Mouse (Mus musculus) MEL (cell line): Measurements from ENCODE around the gene Plekhg3.

Experiments
- CHD2 ChIP-seq: IDR thresholded peaks from 2 replicates; pipeline ENCODE4 v1.6.1; 2011; ENCODE audit warnings: low read length, improper control_type of control experiment
- CTCF ChIP-seq, 3 experiments: IDR thresholded peaks in 2 of 3; conservative IDR thresholded peaks in 1 of 3; 2 replicates each; pipeline ENCODE4 v1.5.1; 2011 to 2012; ENCODE audit warnings: low read length in 3 of 3, low read depth in 2 of 3, mild to moderate bottlenecking in 2 of 3, improper control_type of control experiment in 1 of 3, inconsistent platforms in 1 of 3, mixed read lengths in 1 of 3, moderate library complexity in 1 of 3; ENCODE audit not compliant: control insufficient read depth in 1 of 3, insufficient read depth in 1 of 3, poor library complexity in 1 of 3, severe bottlenecking in 1 of 3
- GATA1 ChIP-seq: IDR thresholded peaks from 2 replicates; pipeline ENCODE4 v1.6.1; 2011; ENCODE audit warnings: low read depth, low read length, improper control_type of control experiment
- MEF2A ChIP-seq: IDR thresholded peaks from 2 replicates; pipeline ENCODE4 v1.6.1; 2014; ENCODE audit warnings: low read depth, mild to moderate bottlenecking, inconsistent platforms, low read length, improper control_type of control experiment; ENCODE audit not compliant: poor library complexity, insufficient replicate concordance, severe bottlenecking; ENCODE audit errors: extremely low read depth
- MYB ChIP-seq: IDR thresholded peaks from 2 replicates; pipeline ENCODE4 v1.6.1; 2011; ENCODE audit warnings: mild to moderate bottlenecking, low read depth, low read length, improper control_type of control experiment
- MYC ChIP-seq: IDR thresholded peaks from 2 replicates; pipeline ENCODE4 v1.6.1; 2011; ENCODE audit warnings: low read depth, mild to moderate bottlenecking, low read length, improper control_type of control experiment, moderate library complexity
- POLR2A ChIP-seq, 2 experiments: IDR thresholded peaks; 2 replicates each; pipeline ENCODE4 v1.6.1; 2011 to 2012; ENCODE audit warnings: low read length in 2 of 2, mild to moderate bottlenecking in 2 of 2, control low read depth in 1 of 2, improper control_type of control experiment in 1 of 2, low read depth in 1 of 2, moderate library complexity in 1 of 2; ENCODE audit not compliant: control insufficient read depth in 1 of 2, insufficient read depth in 1 of 2, poor library complexity in 1 of 2
- SIN3A ChIP-seq: IDR thresholded peaks from 2 replicates; pipeline ENCODE4 v1.6.1; 2012; ENCODE audit warnings: low read length, improper control_type of control experiment, inconsistent platforms
- USF1 ChIP-seq: IDR thresholded peaks from 2 replicates; pipeline ENCODE4 v1.6.1; 2014; ENCODE audit warnings: low read depth, mild to moderate bottlenecking, inconsistent platforms, low read length, improper control_type of control experiment, moderate library complexity

- no peak for TF ChIP-seq SIN3A
- TF ChIP-seq MEF2A, result no peak
- TF ChIP-seq GATA1, result no peak
- no peak for TF ChIP-seq CHD2
- TF ChIP-seq MYC, result no peak
- no peak for TF ChIP-seq POLR2A (IDR thresholded peaks at IDR 0.05; ENCODE audit: control insufficient read depth in 1 of 2, insufficient read depth in 1 of 2, low read depth in 1 of 2, low read length in 2 of 2, poor library complexity in 1 of 2)
- TF ChIP-seq CTCF (IDR thresholded peaks at IDR 0.05 in 2 of 3, conservative IDR thresholded peaks at IDR 0.05 in 1 of 3; ENCODE audit: control insufficient read depth in 1 of 3, insufficient read depth in 1 of 3, low read depth in 2 of 3, low read length in 3 of 3, poor library complexity in 1 of 3, severe bottlenecking in 1 of 3), result peak; percentile 44 to 48 (median 45)
- no peak for TF ChIP-seq USF1
- TF ChIP-seq MYB, result no peak
These were observed 54.3 kb downstream of the Plekhg3 start for GRCm38 (mm10) chr12:76585028-76585427.
